11 mouse cellular contexts compared by ENCODE assay signal in the genomic region with DNA sequence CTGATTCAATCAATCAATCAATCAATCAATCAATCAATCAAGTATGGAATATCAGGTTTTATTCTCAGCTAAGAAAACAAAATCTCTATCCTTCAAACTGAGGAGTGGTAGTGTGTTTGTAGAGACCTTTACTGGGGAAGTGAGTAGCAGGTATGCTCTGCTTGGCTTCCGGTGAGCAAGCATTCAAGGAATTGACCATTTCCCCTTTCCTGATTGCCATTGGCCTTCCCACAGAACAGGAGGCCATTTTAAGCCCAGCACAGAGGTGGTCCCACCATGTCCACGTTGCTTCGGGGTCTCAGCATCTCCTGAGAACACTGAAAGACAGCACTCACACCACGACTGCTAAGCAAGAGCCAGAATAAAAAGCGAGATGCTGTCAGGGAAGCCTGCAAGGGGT.
DNase-seq lines count a peak whose midpoint lies in the region; ATAC-seq and TF ChIP-seq lines count a peak whose summit lies in the region.
"Had no signal": no experiment of that assay in that cellular context is flagged by ENCODE, and none has a peak within 500 bp of the region (broad histone marks: within the 10 kb centered on the region; RNA-seq: fewer than 3 reads in every experiment).

No protein-coding gene starts in this region.

- ATAC-seq in heart, embryonic 14.5 days (ENCODE audit: insufficient number of reproducible peaks, insufficient read depth, low FRiP score, low read depth) = no peak
- no peak for ATAC-seq in lung, embryonic 14.5 days (ENCODE audit: insufficient read depth)
- peak; percentile 88 for ATAC-seq in granulocyte monocyte progenitor cell, adult 5-6 weeks (replicated peaks; ENCODE audit: poor library complexity, severe bottlenecking)
- ATAC-seq: forebrain, embryonic 15.5 days had no signal

- H3K4me1 ChIP-seq in heart, embryonic 14.5 days (ENCODE audit: control insufficient read depth in 2 of 2, insufficient read depth in 2 of 2, low read length in 2 of 2) = peaks cover 7 to 11% of the 10 kb centered on the region in 2 experiments
- peaks cover 13% of the 10 kb centered on the region for H3K4me1 ChIP-seq in lung, embryonic 14.5 days (ENCODE audit: insufficient read depth)
- H3K4me1 ChIP-seq: neural tube, embryonic 12.5 days had no signal

- no peaks in the 10 kb centered on the region for H3K79me2 ChIP-seq in myocyte (ENCODE audit: control insufficient read depth, insufficient read depth)

- peak overlapping the region in 1 of 2 experiments; percentile 34; a peak in 2 of 4 replicates for H3K27ac ChIP-seq in heart, embryonic 14.5 days (replicated peaks in 1 of 2; ENCODE audit: control insufficient read depth in 1 of 2, insufficient read depth in 1 of 2, low read depth in 2 of 2, low read length in 2 of 2)
- peak overlapping the region; percentile 60 for H3K27ac ChIP-seq in lung, embryonic 14.5 days (ENCODE audit: low read depth)
- H3K27ac ChIP-seq: forebrain, embryonic 15.5 days; neural tube, embryonic 12.5 days had no signal

- 14% methylated on average over 5 of the region's 5 CpGs for WGBS in heart, embryonic 14.5 days
- 14% methylated on average over 5 of the region's 5 CpGs for WGBS in lung, embryonic 14.5 days

- no peaks in the 10 kb centered on the region for H3K27me3 ChIP-seq in heart, embryonic 14.5 days (ENCODE audit: control insufficient read depth, insufficient read depth, low read length)
- H3K27me3 ChIP-seq in lung, embryonic 14.5 days (ENCODE audit: insufficient read depth, low read length) = no peaks in the 10 kb centered on the region
- H3K27me3 ChIP-seq in myocyte (ENCODE audit: control insufficient read depth, insufficient read depth, insufficient read length) = no peaks in the 10 kb centered on the region
- H3K27me3 ChIP-seq: forebrain, embryonic 15.5 days; neural tube, embryonic 12.5 days had no signal

- H3ac ChIP-seq in myocyte (ENCODE audit: control insufficient read depth, insufficient read length) = no peak overlapping the region

- H3K9me3 ChIP-seq in heart, embryonic 14.5 days (ENCODE audit: control insufficient read depth, low read length) = no peaks in the 10 kb centered on the region
- no peaks in the 10 kb centered on the region for H3K9me3 ChIP-seq in lung, embryonic 14.5 days (ENCODE audit: low read depth, low read length)
- H3K9me3 ChIP-seq: forebrain, embryonic 15.5 days; neural tube, embryonic 12.5 days had no signal

- no peak for TF ChIP-seq POLR2A in myocyte (IDR thresholded peaks at IDR 0.05; ENCODE audit: insufficient read length, low read depth)

- H3K9ac ChIP-seq in heart, embryonic 14.5 days (ENCODE audit: low read length) = peak overlapping the region; percentile 64
- no peak overlapping the region; the same call in 1 of the 2 replicates for H3K9ac ChIP-seq in lung, embryonic 14.5 days
- H3K9ac ChIP-seq: forebrain, embryonic 15.5 days; neural tube, embryonic 12.5 days had no signal

- no peaks in the 10 kb centered on the region for H3K36me3 ChIP-seq in heart, embryonic 14.5 days (ENCODE audit: control insufficient read depth, insufficient read depth, low read length)
- no peaks in the 10 kb centered on the region for H3K36me3 ChIP-seq in lung, embryonic 14.5 days (ENCODE audit: insufficient read depth)
- no peaks in the 10 kb centered on the region for H3K36me3 ChIP-seq in myocyte (ENCODE audit: control insufficient read depth, insufficient read depth)
- H3K36me3 ChIP-seq: forebrain, embryonic 15.5 days; neural tube, embryonic 12.5 days had no signal

- no peak for TF ChIP-seq CTCF in lung, embryonic 14.5 days (IDR thresholded peaks at IDR 0.05; ENCODE audit: low read depth)

- peak overlapping the region; percentile 11 to 22; a peak in 2 of 4 replicates for H3K4me3 ChIP-seq in heart, embryonic 14.5 days (ENCODE audit: control insufficient read depth in 1 of 2, insufficient read depth in 1 of 2, low read depth in 1 of 2, low read length in 2 of 2)
- H3K4me3 ChIP-seq in lung, embryonic 14.5 days (ENCODE audit: low read depth, low read length) = peak overlapping the region; percentile 8; the same call in 1 of the 2 replicates
- no peak overlapping the region for H3K4me3 ChIP-seq in myocyte
- H3K4me3 ChIP-seq: forebrain, embryonic 15.5 days; neural tube, embryonic 12.5 days had no signal

- DNase-seq in heart, postnatal 36 days = no peak
- DNase-seq in lung, embryonic 14.5 days = no peak
- no peak for DNase-seq in lung, postnatal 25 days (ENCODE audit: low spot score)
- DNase-seq in right cerebral cortex, postnatal 25 days = no peak
- DNase-seq in cerebellum, postnatal 25 days = no peak
- DNase-seq: thymus, adult 2 months had no signal

- peak overlapping the region; percentile 68 for H3K4me2 ChIP-seq in heart, embryonic 14.5 days (ENCODE audit: low read length)
- peak overlapping the region; percentile 52 for H3K4me2 ChIP-seq in lung, embryonic 14.5 days
- H3K4me2 ChIP-seq in myocyte (ENCODE audit: low read depth) = peak overlapping the region; percentile 94
- H3K4me2 ChIP-seq: forebrain, embryonic 15.5 days; neural tube, embryonic 12.5 days had no signal

- intact Hi-C loops in heart, postnatal 36 days (cut with DNase I) = loop anchor here (5.0 kb wide), 3 partner anchors 33 to 173 kb away; partner anchors contain the start of gene Peli2

TF ChIP-seq in myocyte, 11 proteins besides CTCF, POLR2A, EP300 and RAD21:
- TF ChIP-seq CEBPB (IDR thresholded peaks at IDR 0.05; ENCODE audit: insufficient read depth, poor library complexity, severe bottlenecking) (no peak), MYOD1 (IDR thresholded peaks at IDR 0.05; ENCODE audit: control insufficient read depth in 1 of 3, insufficient read length in 2 of 3, low read depth in 2 of 3) (no peak), MAX (IDR thresholded peaks at IDR 0.05; ENCODE audit: low read depth) (no peak), REST (IDR thresholded peaks at IDR 0.05; ENCODE audit: insufficient read depth, insufficient read length) (no peak), TCF3 (IDR thresholded peaks at IDR 0.05; ENCODE audit: insufficient read length, low read depth) (no peak), TCF12 (IDR thresholded peaks at IDR 0.05; ENCODE audit: insufficient read depth, poor library complexity, severe bottlenecking) (no peak), USF1 (IDR thresholded peaks at IDR 0.05; ENCODE audit: low read depth) (no peak), E2F4 (IDR thresholded peaks at IDR 0.05; ENCODE audit: insufficient read depth) (no peak), MYOG (IDR thresholded peaks at IDR 0.05; ENCODE audit: control insufficient read depth in 1 of 3, insufficient read depth in 1 of 3, insufficient read length in 2 of 3, low read depth in 2 of 3) (no peak), POLR2AphosphoS2 (IDR thresholded peaks at IDR 0.05; ENCODE audit: insufficient read length, low read depth) (no peak), SRF (IDR thresholded peaks at IDR 0.05; ENCODE audit: control insufficient read depth, insufficient read length, low read depth) (no peak)
